Mouse (Mus musculus) right cerebral cortex, postnatal 4 days (tissue): ENCODE data around the gene Sdk2.

Source experiments
- DNase-seq: peaks from one replicate; pipeline ENCODE4 v3.0.0-alpha.2; 2022

The Sdk2 gene

GRCm38 (mm10) chr11:113787009-113787408, 279.8 kb downstream of the Sdk2 start:
- no peak for DNase-seq

GRCm38 (mm10) chr11:113786395-113786794, 280.5 kb downstream of the Sdk2 start:
- no peak for DNase-seq

GRCm38 (mm10) chr11:113785406-113786171, 281.3 kb downstream of the Sdk2 start:
- peak; percentile 60 for DNase-seq

- DNase-seq = no peak
Measured at GRCm38 (mm10) chr11:113784656-113785396, 282.0 kb downstream of the Sdk2 start.

GRCm38 (mm10) chr11:113782496-113782895, 284.4 kb downstream of the Sdk2 start:
- no peak for DNase-seq

GRCm38 (mm10) chr11:113782006-113782405, 284.8 kb downstream of the Sdk2 start:
- peak; percentile 61 for DNase-seq

GRCm38 (mm10) chr11:113779680-113780041, 287.2 kb downstream of the Sdk2 start:
- DNase-seq = no peak

- DNase-seq = no peak
Measured at GRCm38 (mm10) chr11:113778733-113779679, 287.8 kb downstream of the Sdk2 start.

GRCm38 (mm10) chr11:113777878-113778464, 288.9 kb downstream of the Sdk2 start:
- no peak for DNase-seq

- no peak for DNase-seq
Measured at GRCm38 (mm10) chr11:113776851-113777511, 289.9 kb downstream of the Sdk2 start.

GRCm38 (mm10) chr11:113774773-113775172, 292.1 kb downstream of the Sdk2 start:
- DNase-seq = no peak

- no peak for DNase-seq
Measured at GRCm38 (mm10) chr11:113773191-113773590, 293.7 kb downstream of the Sdk2 start.

GRCm38 (mm10) chr11:113771187-113771586, 295.7 kb downstream of the Sdk2 start:
- DNase-seq = no peak

- no peak for DNase-seq
Measured at GRCm38 (mm10) chr11:113768356-113768755, 298.5 kb downstream of the Sdk2 start.

GRCm38 (mm10) chr11:113767285-113767684, 299.6 kb downstream of the Sdk2 start:
- DNase-seq = no peak

- no peak for DNase-seq
Measured at GRCm38 (mm10) chr11:113766284-113766985, 300.4 kb downstream of the Sdk2 start.

GRCm38 (mm10) chr11:113764132-113764849, 302.6 kb downstream of the Sdk2 start:
- no peak for DNase-seq

GRCm38 (mm10) chr11:113763449-113763848, 303.4 kb downstream of the Sdk2 start:
- no peak for DNase-seq

- no peak for DNase-seq
Measured at GRCm38 (mm10) chr11:113762136-113762797, 304.6 kb downstream of the Sdk2 start.

GRCm38 (mm10) chr11:113761646-113762045, 305.2 kb downstream of the Sdk2 start:
- no peak for DNase-seq
